Mouse (Mus musculus): ENCODE results near the gene Fam174b.

DNA sequence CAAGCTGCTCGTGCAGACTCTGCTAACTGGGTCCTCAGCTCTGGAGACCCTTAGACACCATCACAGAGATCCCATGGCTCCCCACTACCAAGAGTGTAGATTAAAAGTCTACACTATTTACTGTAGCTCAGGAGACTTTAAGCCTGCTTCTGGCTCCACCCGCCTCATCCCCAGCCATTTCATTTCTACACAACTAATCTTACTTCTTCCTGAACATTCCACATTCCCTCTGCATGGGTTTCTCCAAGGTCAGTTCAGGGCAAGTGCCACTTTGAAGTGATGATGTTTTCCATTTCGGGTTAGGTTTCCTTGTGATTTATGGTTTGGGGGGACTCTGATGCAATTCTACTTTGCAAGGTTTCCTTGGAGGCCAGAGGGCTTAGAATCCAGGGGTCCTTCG, 52.1 kb downstream of the Fam174b start:
- TF ChIP-seq POLR2A (IDR thresholded peaks at IDR 0.05; ENCODE audit: borderline replicate concordance, control insufficient read depth, low read depth, low read length), result no peak
- TF ChIP-seq CTCF (IDR thresholded peaks at IDR 0.05; ENCODE audit: control insufficient read depth, insufficient read depth, low read length), result no peak
